ENCODE assay signal across 27 mouse cellular contexts in genomic region chr1:107376952-107377351, GRCm38 (mm10). TPM values are rescaled to one million over a fixed set of nuclear protein-coding genes. Genes with fewer than 3 reads are reported as not detected.
DNase-seq lines count a peak whose midpoint lies in the region; ATAC-seq and TF ChIP-seq lines count a peak whose summit lies in the region.
"Had no signal": no experiment of that assay in that cellular context is flagged by ENCODE, and none has a peak within 500 bp of the region (broad histone marks: within the 10 kb centered on the region; RNA-seq: fewer than 3 reads in every experiment).

No protein-coding gene starts in this region.

- no peak for TF ChIP-seq CTCF in MEL (IDR thresholded peaks at IDR 0.05 in 2 of 3, conservative IDR thresholded peaks at IDR 0.05 in 1 of 3; ENCODE audit: control insufficient read depth in 1 of 3, insufficient read depth in 1 of 3, low read depth in 2 of 3, low read length in 3 of 3, poor library complexity in 1 of 3, severe bottlenecking in 1 of 3)
- no peak for TF ChIP-seq CTCF in intestine, postnatal 0 days (IDR thresholded peaks at IDR 0.05; ENCODE audit: low read depth)

- H3K79me2 ChIP-seq in MEL (ENCODE audit: control insufficient read depth, insufficient read depth, low read length, poor library complexity) = no peaks in the 10 kb centered on the region

- TF ChIP-seq POLR2A in MEL (IDR thresholded peaks at IDR 0.05; ENCODE audit: control insufficient read depth in 1 of 2, insufficient read depth in 1 of 2, low read depth in 1 of 2, low read length in 2 of 2, poor library complexity in 1 of 2) = peak in 1 of 2 experiments; percentile 38; a peak in 1 of 4 replicates

- no peak for TF ChIP-seq EP300 in MEL (IDR thresholded peaks at IDR 0.05; ENCODE audit: low read depth in 1 of 2, low read length in 2 of 2)

- peaks cover 0 to 47% of the 10 kb centered on the region in 2 experiments; a peak in 2 of 4 replicates for H3K36me3 ChIP-seq in MEL (ENCODE audit: control insufficient read depth in 1 of 2, insufficient read depth in 2 of 2, low read length in 2 of 2)
- H3K36me3 ChIP-seq in intestine, postnatal 0 days (ENCODE audit: control insufficient read depth, insufficient read depth) = no peaks in the 10 kb centered on the region
- H3K36me3 ChIP-seq: embryonic facial prominence, embryonic 12.5 days; forebrain, embryonic 12.5 days; heart, embryonic 13.5 days; hindbrain, embryonic 12.5 days had no signal

- DNase-seq in A20 (ENCODE audit: low read depth, low spot score) (peak; percentile 11), MEL (ENCODE audit: low read depth, low spot score) (peak; percentile 87)
- DNase-seq in right cerebral cortex, postnatal 10 days (ENCODE audit: low spot score in 2 of 2) = no peak
- DNase-seq in adrenal gland, adult 8-10 months = no peak
- DNase-seq: adrenal gland, postnatal 10 days; cerebellum, adult 11 months; cerebellum, adult 8-10 months; cerebellum, postnatal 14 days; gastrocnemius, postnatal 10 days; heart, postnatal 36 days had no signal

- 54% methylated on average over 4 of the region's 4 CpGs for WGBS in intestine, postnatal 0 days

- H3K4me3 ChIP-seq in MEL (ENCODE audit: control insufficient read depth in 1 of 2, insufficient read depth in 1 of 2, low read depth in 2 of 2, low read length in 2 of 2) = no peak overlapping the region
- no peak overlapping the region for H3K4me3 ChIP-seq in intestine, postnatal 0 days (ENCODE audit: low read depth, low read length)
- H3K4me3 ChIP-seq: embryonic facial prominence, embryonic 12.5 days; forebrain, embryonic 12.5 days; heart, embryonic 13.5 days; hindbrain, embryonic 12.5 days had no signal

- peaks cover 22 to 23% of the 10 kb centered on the region in 2 experiments for H3K4me1 ChIP-seq in MEL (ENCODE audit: control insufficient read depth in 1 of 2, insufficient read depth in 2 of 2, low read length in 2 of 2)
- no peaks in the 10 kb centered on the region for H3K4me1 ChIP-seq in intestine, postnatal 0 days (replicated peaks; ENCODE audit: control insufficient read depth, insufficient read depth, low read length)
- H3K4me1 ChIP-seq: embryonic facial prominence, embryonic 12.5 days; forebrain, embryonic 12.5 days; heart, embryonic 13.5 days; hindbrain, embryonic 12.5 days had no signal

- peak; percentile 52 to 78; a peak in 3 of 4 replicates for ATAC-seq in hematopoietic stem cell, adult 5-6 weeks (replicated peaks in 1 of 2; ENCODE audit: insufficient read depth in 1 of 2, low FRiP score in 2 of 2, low TSS enrichment in 1 of 2, low read depth in 1 of 2, poor library complexity in 2 of 2, severe bottlenecking in 2 of 2)
- no peak for ATAC-seq in intestine, postnatal 0 days
- ATAC-seq: forebrain, embryonic 16.5 days; hindbrain, postnatal 0 days had no signal

- H3K9ac ChIP-seq in MEL (ENCODE audit: control insufficient read depth, low read depth, low read length, poor library complexity, severe bottlenecking) = no peak overlapping the region
- no peak overlapping the region for H3K9ac ChIP-seq in intestine, postnatal 0 days (ENCODE audit: low read depth, low read length)
- H3K9ac ChIP-seq: embryonic facial prominence, embryonic 12.5 days; forebrain, embryonic 12.5 days; heart, embryonic 13.5 days; hindbrain, embryonic 12.5 days had no signal

- no peak overlapping the region for H3K4me2 ChIP-seq in intestine, postnatal 0 days (replicated peaks; ENCODE audit: low read depth)
- H3K4me2 ChIP-seq: embryonic facial prominence, embryonic 12.5 days; forebrain, embryonic 12.5 days; heart, embryonic 13.5 days; hindbrain, embryonic 12.5 days had no signal

- peak overlapping the region; percentile 18; the same call in 1 of the 2 replicates for H3K27ac ChIP-seq in MEL (ENCODE audit: control insufficient read depth, low read depth, low read length)
- H3K27ac ChIP-seq in intestine, postnatal 0 days (ENCODE audit: low read depth, low read length) = no peak overlapping the region
- H3K27ac ChIP-seq: embryonic facial prominence, embryonic 12.5 days; forebrain, embryonic 12.5 days; heart, embryonic 13.5 days; hindbrain, embryonic 12.5 days; hindbrain, postnatal 0 days had no signal

- H3K27me3 ChIP-seq in MEL (ENCODE audit: control insufficient read depth in 1 of 2, insufficient read depth in 2 of 2, low read length in 2 of 2) = no peaks in the 10 kb centered on the region; a peak in 1 of 4 replicates
- no peaks in the 10 kb centered on the region for H3K27me3 ChIP-seq in intestine, postnatal 0 days (replicated peaks; ENCODE audit: control insufficient read depth, insufficient read depth, low read length)
- H3K27me3 ChIP-seq: embryonic facial prominence, embryonic 12.5 days; forebrain, embryonic 12.5 days; heart, embryonic 13.5 days; hindbrain, embryonic 12.5 days had no signal

- TF ChIP-seq RAD21 in MEL (IDR thresholded peaks at IDR 0.05; ENCODE audit: low read depth, low read length) = no peak

- no peaks in the 10 kb centered on the region for H3K9me3 ChIP-seq in MEL (replicated peaks; ENCODE audit: insufficient read depth, low read length)
- H3K9me3 ChIP-seq in intestine, postnatal 0 days (ENCODE audit: control insufficient read depth) = no peaks in the 10 kb centered on the region
- H3K9me3 ChIP-seq: embryonic facial prominence, embryonic 12.5 days; forebrain, embryonic 12.5 days; heart, embryonic 13.5 days; hindbrain, embryonic 12.5 days had no signal

TF ChIP-seq in MEL, 35 proteins besides CTCF, POLR2A, EP300 and RAD21:
- TF ChIP-seq KAT2A (conservative IDR thresholded peaks at IDR 0.05; ENCODE audit: low read depth, low read length) = no peak
- TF ChIP-seq USF2 (IDR thresholded peaks at IDR 0.05; ENCODE audit: borderline replicate concordance in 1 of 2, insufficient read depth in 1 of 2, low read depth in 1 of 2, low read length in 2 of 2) = no peak
- peak; percentile 89 for TF ChIP-seq GATA1 (IDR thresholded peaks at IDR 0.05; ENCODE audit: low read depth, low read length)
- TF ChIP-seq TBP (IDR thresholded peaks at IDR 0.05; ENCODE audit: low read depth, low read length) = peak; percentile 81
- TF ChIP-seq CHD1 (IDR thresholded peaks at IDR 0.05; ENCODE audit: low read depth, low read length) = no peak
- TF ChIP-seq TAL1 (IDR thresholded peaks at IDR 0.05; ENCODE audit: low read length) = peak; percentile 57

RNA-seq across cellular contexts. Expression of gene Serpinb11, which starts 16.0 kb away (rescaled TPM):
- not detected in 2 replicates for total RNA-seq in MEL (2012; rRNA removed)
- polyA plus RNA-seq in MEL (2012; ENCODE audit: insufficient read depth in 1 of 2, insufficient read length in 2 of 2, low read depth in 1 of 2, low replicate concordance in 2 of 2, missing spikeins in 1 of 2) = not detected
- not detected in 2 replicates for total RNA-seq in hematopoietic stem cell, adult 5-6 weeks (2017)
- not detected in 2 replicates for polyA plus RNA-seq in intestine, postnatal 0 days (2015; fragmentation: Nextera tagmentation; extraction: Ambion mirVana)
- total RNA-seq in adrenal gland, adult 8-10 months (2022) = not detected
- total RNA-seq: adrenal gland, postnatal 10 days; adrenal gland, postnatal 4 days; gastrocnemius, postnatal 10 days; gastrocnemius, postnatal 4 days; heart, adult 8-10 months; heart, postnatal 36 days; hindbrain, postnatal 0 days had no signal
- polyA plus RNA-seq: brain, embryonic 14.5 days; C2C12; embryonic facial prominence, embryonic 12.5 days; forebrain, embryonic 12.5 days; forebrain, embryonic 16.5 days; frontal cortex, adult 2 months; heart, embryonic 13.5 days; heart, postnatal 0 days; hindbrain, embryonic 12.5 days; hindbrain, postnatal 0 days; intestine, embryonic 14.5 days had no signal

RNA-seq across cellular contexts. Expression of gene Serpinb7, which starts 22.5 kb away (rescaled TPM):
- not detected in 2 replicates for total RNA-seq in MEL (2012; rRNA removed)
- polyA plus RNA-seq in MEL (2012; ENCODE audit: insufficient read depth in 1 of 2, insufficient read length in 2 of 2, low read depth in 1 of 2, low replicate concordance in 2 of 2, missing spikeins in 1 of 2) = not detected
- not detected in 2 replicates for total RNA-seq in hematopoietic stem cell, adult 5-6 weeks (2017)
- not detected in 2 replicates for polyA plus RNA-seq in intestine, postnatal 0 days (2015; fragmentation: Nextera tagmentation; extraction: Ambion mirVana)
- not detected for total RNA-seq in adrenal gland, adult 8-10 months (2022)
- total RNA-seq: adrenal gland, postnatal 10 days; adrenal gland, postnatal 4 days; gastrocnemius, postnatal 10 days; gastrocnemius, postnatal 4 days; heart, adult 8-10 months; heart, postnatal 36 days; hindbrain, postnatal 0 days had no signal
- polyA plus RNA-seq: cortical plate, adult 2 months; forebrain, embryonic 12.5 days; forebrain, embryonic 16.5 days; heart, embryonic 13.5 days; heart, postnatal 0 days; hindbrain, embryonic 12.5 days; intestine, embryonic 14.5 days had no signal

Comparison
In these comparisons a context has a peak if more than half of its experiments do, and no peak if none do; other contexts are left out.
1. DNase-seq: peak in A20 (single experiment) and MEL (single experiment); none in right cerebral cortex, postnatal 10 days (0 of 2) and adrenal gland, adult 8-10 months (single experiment).